In genomic region chr8:124569100-124569499, GRCm38 (mm10) we compare ENCODE assay signal across 9 mouse cellular contexts. TPM values are rescaled to one million over a fixed set of nuclear protein-coding genes. Genes with fewer than 3 reads are reported as not detected.
DNase-seq lines count a peak whose midpoint lies in the region; ATAC-seq lines count a peak whose summit lies in the region.
"Had no signal": no experiment of that assay in that cellular context is flagged by ENCODE, and none has a peak within 500 bp of the region (broad histone marks: within the 10 kb centered on the region; RNA-seq: fewer than 3 reads in every experiment).

No protein-coding gene starts in this region.

- no peaks in the 10 kb centered on the region for H3K27me3 ChIP-seq in forebrain, embryonic 10.5 days (ENCODE audit: poor library complexity, severe bottlenecking)
- H3K27me3 ChIP-seq in forebrain, embryonic 13.5 days: no peaks in the 10 kb centered on the region
- H3K27me3 ChIP-seq in lung, embryonic 15.5 days: no peaks in the 10 kb centered on the region
- no peaks in the 10 kb centered on the region for H3K27me3 ChIP-seq in embryonic facial prominence, embryonic 12.5 days

- no peak overlapping the region for H3K4me3 ChIP-seq in forebrain, embryonic 10.5 days
- no peak overlapping the region for H3K4me3 ChIP-seq in forebrain, embryonic 13.5 days
- H3K4me3 ChIP-seq in lung, embryonic 15.5 days: no peak overlapping the region
- H3K4me3 ChIP-seq in embryonic facial prominence, embryonic 12.5 days: no peak overlapping the region

- 0 out of 2 replicates have a peak overlapping the region, but pooled peaks have one; percentile 20 for H3K27ac ChIP-seq in forebrain, embryonic 10.5 days
- no peak overlapping the region for H3K27ac ChIP-seq in forebrain, embryonic 13.5 days
- peak overlapping the region; percentile 31 for H3K27ac ChIP-seq in lung, embryonic 15.5 days
- H3K27ac ChIP-seq in embryonic facial prominence, embryonic 12.5 days: no peak overlapping the region

- H3K9me3 ChIP-seq in forebrain, embryonic 10.5 days: no peaks in the 10 kb centered on the region
- no peaks in the 10 kb centered on the region for H3K9me3 ChIP-seq in forebrain, embryonic 13.5 days (replicated peaks)
- H3K9me3 ChIP-seq in lung, embryonic 15.5 days: no peaks in the 10 kb centered on the region
- no peaks in the 10 kb centered on the region for H3K9me3 ChIP-seq in embryonic facial prominence, embryonic 12.5 days

- peaks cover 22% of the 10 kb centered on the region for H3K4me1 ChIP-seq in forebrain, embryonic 10.5 days
- no peaks in the 10 kb centered on the region for H3K4me1 ChIP-seq in forebrain, embryonic 13.5 days
- H3K4me1 ChIP-seq in lung, embryonic 15.5 days: peaks cover 50% of the 10 kb centered on the region
- peaks cover 6% of the 10 kb centered on the region; the same call in 1 of the 2 replicates for H3K4me1 ChIP-seq in embryonic facial prominence, embryonic 12.5 days

- ATAC-seq in forebrain, embryonic 13.5 days: no peak
- no peak for ATAC-seq in lung, embryonic 15.5 days (ENCODE audit: borderline replicate concordance, extremely low read depth, low FRiP score, low TSS enrichment)
- ATAC-seq in embryonic facial prominence, embryonic 12.5 days (ENCODE audit: insufficient number of reproducible peaks, insufficient read depth, low FRiP score, low TSS enrichment): no peak
- ATAC-seq in inflammation-experienced regulatory T-cells, adult 6 months: no peak

- H3K36me3 ChIP-seq in forebrain, embryonic 10.5 days (replicated peaks): no peaks in the 10 kb centered on the region
- no peaks in the 10 kb centered on the region for H3K36me3 ChIP-seq in forebrain, embryonic 13.5 days (ENCODE audit: poor library complexity, severe bottlenecking)
- no peaks in the 10 kb centered on the region for H3K36me3 ChIP-seq in lung, embryonic 15.5 days
- H3K36me3 ChIP-seq in embryonic facial prominence, embryonic 12.5 days: no peaks in the 10 kb centered on the region

- 69% methylated on average over 2 of the region's 2 CpGs for WGBS in forebrain, embryonic 10.5 days
- WGBS in forebrain, embryonic 13.5 days: 73% methylated on average over 2 of the region's 2 CpGs
- WGBS in lung, embryonic 15.5 days: 63% methylated on average over 2 of the region's 2 CpGs
- 51% methylated on average over 2 of the region's 2 CpGs for WGBS in embryonic facial prominence, embryonic 12.5 days

- no peak for DNase-seq in forebrain, embryonic 10.5 days (ENCODE audit: extremely low spot score, low spot score)
- no peak for DNase-seq in lung, postnatal 25 days (ENCODE audit: low spot score)
- DNase-seq in mesoderm, embryonic 11.5 days (ENCODE audit: low read depth, low spot score): peak; percentile 12
- DNase-seq in kidney, adult 11 months: no peak

- H3K9ac ChIP-seq in forebrain, embryonic 13.5 days: no peak overlapping the region
- no peak overlapping the region for H3K9ac ChIP-seq in lung, embryonic 15.5 days
- 0 out of 2 replicates have a peak overlapping the region, but pooled peaks have one; percentile 10 for H3K9ac ChIP-seq in embryonic facial prominence, embryonic 12.5 days

- H3K4me2 ChIP-seq in forebrain, embryonic 13.5 days: no peak overlapping the region
- H3K4me2 ChIP-seq in lung, embryonic 15.5 days: no peak overlapping the region
- H3K4me2 ChIP-seq in embryonic facial prominence, embryonic 12.5 days (replicated peaks): no peak overlapping the region

RNA-seq across cellular contexts. Expression of gene Agt, which starts 0.4 kb away (rescaled TPM):
- not detected in 2 replicates for polyA plus RNA-seq in forebrain, embryonic 10.5 days (2016; fragmentation: Nextera tagmentation; extraction: Ambion mirVana)
- 0.21 TPM in 1 of 2 replicates, not detected in the other for polyA plus RNA-seq in forebrain, embryonic 13.5 days (2015; fragmentation: Nextera tagmentation; extraction: Ambion mirVana)
- 6.9 and 7.9 TPM in 2 replicates for polyA plus RNA-seq in lung, embryonic 15.5 days (2015; fragmentation: Nextera tagmentation; extraction: Ambion mirVana)
- 0.14 and 0.27 TPM in 2 replicates for polyA plus RNA-seq in embryonic facial prominence, embryonic 12.5 days (2016; fragmentation: Nextera tagmentation; extraction: Ambion mirVana)
- not detected for polyA plus RNA-seq in inflammation-experienced regulatory T-cells, adult 6 months (2017; shearing (Covaris generic))
- polyA plus RNA-seq: limb, embryonic 11.5 days had no signal

RNA-seq across cellular contexts. Expression of gene Capn9, which starts 6.8 kb away (rescaled TPM):
- polyA plus RNA-seq in forebrain, embryonic 10.5 days (2016; fragmentation: Nextera tagmentation; extraction: Ambion mirVana): not detected in 2 replicates
- polyA plus RNA-seq in forebrain, embryonic 13.5 days (2015; fragmentation: Nextera tagmentation; extraction: Ambion mirVana): 0.06 TPM in 1 of 2 replicates, not detected in the other
- polyA plus RNA-seq in lung, embryonic 15.5 days (2015; fragmentation: Nextera tagmentation; extraction: Ambion mirVana): 0.29 and 0.50 TPM in 2 replicates
- polyA plus RNA-seq in embryonic facial prominence, embryonic 12.5 days (2016; fragmentation: Nextera tagmentation; extraction: Ambion mirVana): not detected in 2 replicates
- not detected for polyA plus RNA-seq in inflammation-experienced regulatory T-cells, adult 6 months (2017; shearing (Covaris generic))
- polyA plus RNA-seq: limb, embryonic 11.5 days had no signal

RNA-seq across cellular contexts. Expression of gene Cog2, which starts 48.5 kb away (rescaled TPM):
- polyA plus RNA-seq in forebrain, embryonic 10.5 days (2016; fragmentation: Nextera tagmentation; extraction: Ambion mirVana): 45.5 and 45.7 TPM in 2 replicates
- 36.1 and 40.3 TPM in 2 replicates for polyA plus RNA-seq in forebrain, embryonic 13.5 days (2015; fragmentation: Nextera tagmentation; extraction: Ambion mirVana)
- polyA plus RNA-seq in lung, embryonic 15.5 days (2015; fragmentation: Nextera tagmentation; extraction: Ambion mirVana): 36.6 and 37.2 TPM in 2 replicates
- 44.6 and 46.8 TPM in 2 replicates for polyA plus RNA-seq in embryonic facial prominence, embryonic 12.5 days (2016; fragmentation: Nextera tagmentation; extraction: Ambion mirVana)
- polyA plus RNA-seq in inflammation-experienced regulatory T-cells, adult 6 months (2017; shearing (Covaris generic)): 10 to 100 TPM; 41.3 to 44.4 (median 42.9) TPM

Comparison
In these comparisons a context has a peak if more than half of its experiments do, and no peak if none do; other contexts are left out.
1. H3K27ac ChIP-seq: peak in forebrain, embryonic 10.5 days (single experiment) and lung, embryonic 15.5 days (single experiment); none in forebrain, embryonic 13.5 days (single experiment) and embryonic facial prominence, embryonic 12.5 days (single experiment).